ENCODE assay signal across 22 mouse cellular contexts in the genomic region with DNA sequence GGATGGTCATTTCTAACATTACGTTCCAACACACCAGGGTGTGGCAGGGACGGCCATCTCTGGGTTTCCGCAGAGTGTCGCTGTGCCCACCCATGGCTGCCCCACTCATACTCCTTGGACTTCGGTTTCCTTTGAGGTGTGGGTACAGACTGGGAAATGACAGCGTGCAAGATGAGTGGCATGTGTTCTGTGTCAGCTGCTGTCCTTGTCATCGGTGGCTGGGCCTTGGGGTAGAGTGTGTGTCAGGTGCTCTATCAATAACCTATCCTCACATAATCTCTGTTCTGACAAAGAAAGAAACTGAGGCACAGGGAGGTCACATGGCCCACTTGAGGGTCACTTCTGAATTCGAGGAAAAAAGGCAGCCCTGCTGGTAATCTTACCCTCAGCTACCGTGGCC. TPM values are rescaled to one million over a fixed set of nuclear protein-coding genes. Genes with fewer than 3 reads are reported as not detected.
A peak's percentile ranks its signal among the peaks of the same experiment; 100 is the strongest.
DNase-seq lines count a peak whose midpoint lies in the region; ATAC-seq and TF ChIP-seq lines count a peak whose summit lies in the region.
"Had no signal": no experiment of that assay in that cellular context is flagged by ENCODE, and none has a peak within 500 bp of the region (broad histone marks: within the 10 kb centered on the region; RNA-seq: fewer than 3 reads in every experiment).

No protein-coding gene starts in this region.

- no peak overlapping the region for H3K4me2 ChIP-seq in heart, embryonic 13.5 days
- peak overlapping the region; percentile 50; the same call in 1 of the 2 replicates for H3K4me2 ChIP-seq in liver, embryonic 15.5 days
- H3K4me2 ChIP-seq in myocyte (ENCODE audit: low read depth) = no peak overlapping the region
- H3K4me2 ChIP-seq in midbrain, embryonic 14.5 days (ENCODE audit: low read length) = no peak overlapping the region
- H3K4me2 ChIP-seq: hindbrain, embryonic 13.5 days had no signal

- no peak overlapping the region for H3ac ChIP-seq in myocyte (ENCODE audit: control insufficient read depth, insufficient read length)

- H3K27me3 ChIP-seq in heart, embryonic 13.5 days (replicated peaks) = 0 out of 2 replicates have a peak, but pooled peaks cover 4% of the 10 kb centered on the region
- no peaks in the 10 kb centered on the region for H3K27me3 ChIP-seq in liver, embryonic 15.5 days
- H3K27me3 ChIP-seq in myocyte (ENCODE audit: control insufficient read depth, insufficient read depth, insufficient read length) = peaks cover 23% of the 10 kb centered on the region
- no peaks in the 10 kb centered on the region for H3K27me3 ChIP-seq in midbrain, embryonic 14.5 days (ENCODE audit: control insufficient read depth, insufficient read depth, low read length)
- H3K27me3 ChIP-seq: hindbrain, embryonic 13.5 days had no signal

- H3K4me1 ChIP-seq in heart, embryonic 13.5 days = peaks cover 55% of the 10 kb centered on the region
- H3K4me1 ChIP-seq in liver, embryonic 15.5 days (replicated peaks) = peaks cover 42% of the 10 kb centered on the region
- H3K4me1 ChIP-seq in midbrain, embryonic 14.5 days (ENCODE audit: control insufficient read depth, insufficient read depth, low read length) = peaks cover 3% of the 10 kb centered on the region; the same call in 1 of the 2 replicates

- no peak for DNase-seq in heart, postnatal 10 days
- no peak for DNase-seq in liver
- DNase-seq in midbrain, embryonic 14.5 days = no peak
- DNase-seq in thymus, adult 18-20 months = no peak
- DNase-seq: adrenal gland, adult 2 months; adrenal gland, postnatal 25 days; cerebellum, adult 18-20 months; cerebellum, adult 9-11 months; cerebellum, postnatal 36 days had no signal

- TF ChIP-seq POLR2A in myocyte (IDR thresholded peaks at IDR 0.05; ENCODE audit: insufficient read length, low read depth) = no peak

- intact Hi-C loops in heart, postnatal 10 days (cut with DNase I) = loop anchor here (5.0 kb wide), 1 partner anchor 40 kb away; no protein-coding TSS in a partner anchor

- ATAC-seq in heart, embryonic 13.5 days (ENCODE audit: extremely low read depth, insufficient number of reproducible peaks, low FRiP score, low TSS enrichment) = no peak
- ATAC-seq in liver, embryonic 15.5 days (ENCODE audit: insufficient read depth) = no peak
- ATAC-seq in midbrain, embryonic 14.5 days (ENCODE audit: low FRiP score, low TSS enrichment) = no peak
- ATAC-seq: forebrain, embryonic 14.5 days; hindbrain, postnatal 0 days had no signal

- peak overlapping the region; percentile 20; the same call in 1 of the 2 replicates for H3K27ac ChIP-seq in heart, embryonic 13.5 days (replicated peaks)
- peak overlapping the region; percentile 86; the same call in 1 of the 2 replicates for H3K27ac ChIP-seq in liver, embryonic 15.5 days (replicated peaks)
- no peak overlapping the region for H3K27ac ChIP-seq in midbrain, embryonic 14.5 days (replicated peaks; ENCODE audit: low read depth, low read length)
- H3K27ac ChIP-seq: forebrain, embryonic 10.5 days; hindbrain, embryonic 13.5 days; hindbrain, postnatal 0 days had no signal

- 81% methylated on average over 9 of the region's 9 CpGs for WGBS in heart, embryonic 13.5 days
- WGBS in liver, embryonic 15.5 days (ENCODE audit: insufficient replicate concordance) = 88% methylated on average over 9 of the region's 9 CpGs
- 93% methylated on average over 9 of the region's 9 CpGs for WGBS in midbrain, embryonic 14.5 days

- peaks cover 45% of the 10 kb centered on the region for H3K36me3 ChIP-seq in heart, embryonic 13.5 days
- H3K36me3 ChIP-seq in liver, embryonic 15.5 days (replicated peaks) = peaks cover 65% of the 10 kb centered on the region
- no peaks in the 10 kb centered on the region for H3K36me3 ChIP-seq in myocyte (ENCODE audit: control insufficient read depth, insufficient read depth)
- H3K36me3 ChIP-seq in midbrain, embryonic 14.5 days (ENCODE audit: control insufficient read depth, insufficient read depth, low read length) = peaks cover 66% of the 10 kb centered on the region

- H3K79me2 ChIP-seq in myocyte (ENCODE audit: control insufficient read depth, insufficient read depth) = no peaks in the 10 kb centered on the region

- no peaks in the 10 kb centered on the region for H3K9me3 ChIP-seq in heart, embryonic 13.5 days
- H3K9me3 ChIP-seq in liver, embryonic 15.5 days (replicated peaks) = no peaks in the 10 kb centered on the region
- no peaks in the 10 kb centered on the region for H3K9me3 ChIP-seq in midbrain, embryonic 14.5 days (ENCODE audit: control insufficient read depth, low read length)
- H3K9me3 ChIP-seq: forebrain, embryonic 10.5 days; hindbrain, embryonic 13.5 days had no signal

- H3K4me3 ChIP-seq in heart, embryonic 13.5 days = no peak overlapping the region
- no peak overlapping the region for H3K4me3 ChIP-seq in liver, embryonic 15.5 days (replicated peaks)
- H3K4me3 ChIP-seq in myocyte = no peak overlapping the region
- H3K4me3 ChIP-seq in midbrain, embryonic 14.5 days (replicated peaks; ENCODE audit: low read depth, low read length) = no peak overlapping the region
- H3K4me3 ChIP-seq: forebrain, embryonic 10.5 days; hindbrain, embryonic 13.5 days had no signal

- no peak overlapping the region; the same call in 1 of the 2 replicates for H3K9ac ChIP-seq in heart, embryonic 13.5 days
- no peak overlapping the region for H3K9ac ChIP-seq in liver, embryonic 15.5 days
- no peak overlapping the region for H3K9ac ChIP-seq in midbrain, embryonic 14.5 days (replicated peaks; ENCODE audit: low read length)
- H3K9ac ChIP-seq: hindbrain, embryonic 13.5 days had no signal

TF ChIP-seq in myocyte, 11 proteins besides CTCF, POLR2A, EP300 and RAD21:
- TF ChIP-seq TCF12 (IDR thresholded peaks at IDR 0.05; ENCODE audit: insufficient read depth, poor library complexity, severe bottlenecking) (peak; percentile 63), REST (IDR thresholded peaks at IDR 0.05; ENCODE audit: insufficient read depth, insufficient read length) (no peak), MYOG (IDR thresholded peaks at IDR 0.05; ENCODE audit: control insufficient read depth in 1 of 3, insufficient read depth in 1 of 3, insufficient read length in 2 of 3, low read depth in 2 of 3) (peak in 2 of 3 experiments; percentile 38 to 62), TCF3 (IDR thresholded peaks at IDR 0.05; ENCODE audit: insufficient read length, low read depth) (peak; percentile 86), SRF (IDR thresholded peaks at IDR 0.05; ENCODE audit: control insufficient read depth, insufficient read length, low read depth) (peak; percentile 9), USF1 (IDR thresholded peaks at IDR 0.05; ENCODE audit: low read depth) (no peak), E2F4 (IDR thresholded peaks at IDR 0.05; ENCODE audit: insufficient read depth) (no peak), MYOD1 (IDR thresholded peaks at IDR 0.05; ENCODE audit: control insufficient read depth in 1 of 3, insufficient read length in 2 of 3, low read depth in 2 of 3) (peak; percentile 56 to 89 (median 76)), MAX (IDR thresholded peaks at IDR 0.05; ENCODE audit: low read depth) (no peak), POLR2AphosphoS2 (IDR thresholded peaks at IDR 0.05; ENCODE audit: insufficient read length, low read depth) (no peak), CEBPB (IDR thresholded peaks at IDR 0.05; ENCODE audit: insufficient read depth, poor library complexity, severe bottlenecking) (no peak)
TF ChIP-seq in myocyte: peak in this region for 5.

RNA-seq across cellular contexts. Expression of a gene that starts 14.7 kb away (rescaled TPM):
- polyA plus RNA-seq in heart, embryonic 13.5 days (2015; fragmentation: Nextera tagmentation; extraction: Ambion mirVana) = not detected in 2 replicates
- total RNA-seq in heart, postnatal 10 days (2021) = not detected
- not detected in 2 replicates for polyA plus RNA-seq in liver, embryonic 15.5 days (2015; fragmentation: Nextera tagmentation; extraction: Ambion mirVana)
- polyA plus RNA-seq in myocyte (2012; fragmentation: generic; extraction: Trizol) = 0.55 TPM
- polyA plus RNA-seq in midbrain, embryonic 14.5 days (2014; fragmentation: Nextera tagmentation; extraction: Ambion mirVana) = not detected in 2 replicates
- total RNA-seq: adrenal gland, adult 2 months; adrenal gland, postnatal 25 days; ES-E14; gastrocnemius, postnatal 10 days; hematopoietic stem cell, adult 5-6 weeks; hindbrain, postnatal 0 days had no signal
- polyA plus RNA-seq: adrenal gland, adult 2 months; erythroblast, embryonic 14.5 days; forebrain, embryonic 10.5 days; forebrain, embryonic 14.5 days; gonadal fat pad, adult 2 months; heart, embryonic 14.5 days; hindbrain, embryonic 13.5 days; hindbrain, postnatal 0 days had no signal

RNA-seq across cellular contexts. Expression of a gene that starts 25.8 kb away (rescaled TPM):
- 55.6 and 74.0 TPM in 2 replicates for polyA plus RNA-seq in heart, embryonic 13.5 days (2015; fragmentation: Nextera tagmentation; extraction: Ambion mirVana)
- 10 to 100 TPM; 54.7 to 57.4 TPM for total RNA-seq in heart, postnatal 10 days (2021)
- 24.2 and 33.1 TPM in 2 replicates for polyA plus RNA-seq in liver, embryonic 15.5 days (2015; fragmentation: Nextera tagmentation; extraction: Ambion mirVana)
- polyA plus RNA-seq in myocyte (2012; fragmentation: generic; extraction: Trizol) = 95.7 TPM
- polyA plus RNA-seq in midbrain, embryonic 14.5 days (2014; fragmentation: Nextera tagmentation; extraction: Ambion mirVana) = 107 and 158 TPM in 2 replicates

RNA-seq across cellular contexts. Expression of a gene that starts 26.0 kb away (rescaled TPM):
- 11.1 and 11.9 TPM in 2 replicates for polyA plus RNA-seq in heart, embryonic 13.5 days (2015; fragmentation: Nextera tagmentation; extraction: Ambion mirVana)
- total RNA-seq in heart, postnatal 10 days (2021) = 1 to 10 TPM; 6.6 to 7.1 TPM
- polyA plus RNA-seq in liver, embryonic 15.5 days (2015; fragmentation: Nextera tagmentation; extraction: Ambion mirVana) = 8.2 and 8.8 TPM in 2 replicates
- 17.6 TPM for polyA plus RNA-seq in myocyte (2012; fragmentation: generic; extraction: Trizol)
- polyA plus RNA-seq in midbrain, embryonic 14.5 days (2014; fragmentation: Nextera tagmentation; extraction: Ambion mirVana) = 5.5 and 6.3 TPM in 2 replicates
